Mouse (Mus musculus) heart, postnatal 25 days (tissue): ENCODE data around the gene Gm10518. TPM values are rescaled to one million over a fixed set of nuclear protein-coding genes. Genes with fewer than 3 reads are reported as not detected.
"Not testable (repeated sequence)": the region's sequence is repeated elsewhere in the genome, so short reads cannot be mapped to it uniquely, and the experiment has no call there.

Source experiments
- DNase-seq: peaks from one replicate; pipeline ENCODE4 v3.0.0; 2022; ENCODE audit warnings: low spot score
- intact Hi-C: fragments of 180-260 bp; cut with DNase I; formaldehyde crosslinking; loops from one replicate; pipeline ENCODE4 v1.15.1; 2025
- total RNA-seq, 2 experiments: library from RNA; stranded (reverse); gene quantifications; 2 replicates each; pipeline ENCODE4 v1.2.3; 2021

The Gm10518 gene
- total RNA-seq, result not detected

DNA sequence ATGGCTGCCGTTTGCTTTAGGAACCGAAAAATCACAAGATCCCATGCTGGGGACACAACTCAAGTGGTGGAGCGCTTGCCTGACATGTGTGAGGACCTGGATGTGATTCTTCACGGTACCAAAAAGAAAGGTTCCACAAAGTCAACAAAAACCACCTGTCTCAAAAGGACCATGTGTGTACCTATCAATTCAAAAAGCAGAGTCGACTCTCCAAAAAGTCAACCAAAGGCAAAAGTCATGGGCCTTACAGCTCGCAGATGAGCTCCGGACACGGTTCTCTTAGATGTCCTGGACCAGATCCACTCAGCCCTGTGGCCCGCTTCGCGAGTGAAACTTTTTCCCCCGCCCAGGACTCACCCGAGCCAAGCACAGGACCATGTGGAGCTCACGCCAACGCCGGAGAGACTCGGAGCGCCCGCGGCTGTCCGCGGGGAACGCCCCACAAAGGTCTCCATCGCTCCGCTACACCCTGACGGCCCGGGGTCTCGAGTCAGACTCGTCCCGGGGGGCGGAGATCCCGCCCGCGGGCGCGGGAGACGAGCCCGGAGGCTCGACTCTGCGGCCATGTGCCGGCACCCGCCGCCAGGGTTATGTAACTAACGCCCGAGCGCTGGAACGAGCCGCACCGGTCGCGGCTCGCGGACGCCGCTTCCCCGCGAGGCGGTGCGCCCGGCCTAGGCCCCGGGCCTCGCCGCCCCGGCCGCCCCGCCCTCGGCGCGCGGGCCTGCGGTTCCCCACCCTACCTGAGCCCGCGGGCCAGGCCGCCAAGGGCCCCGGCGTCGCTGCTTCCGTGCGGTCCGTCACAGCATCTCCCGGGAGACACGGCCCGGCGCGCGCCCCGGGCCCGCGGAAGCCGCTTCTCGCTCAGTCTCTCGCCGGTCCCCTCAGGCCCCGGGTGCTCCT lies at the start of gene Gm10518:
TSS of gene Gm10518 (plus strand) at position 767 of the 903 bp plus-strand sequence.
- intact Hi-C loops, result no loop called here
- DNase-seq, result peak; percentile 54

DNA sequence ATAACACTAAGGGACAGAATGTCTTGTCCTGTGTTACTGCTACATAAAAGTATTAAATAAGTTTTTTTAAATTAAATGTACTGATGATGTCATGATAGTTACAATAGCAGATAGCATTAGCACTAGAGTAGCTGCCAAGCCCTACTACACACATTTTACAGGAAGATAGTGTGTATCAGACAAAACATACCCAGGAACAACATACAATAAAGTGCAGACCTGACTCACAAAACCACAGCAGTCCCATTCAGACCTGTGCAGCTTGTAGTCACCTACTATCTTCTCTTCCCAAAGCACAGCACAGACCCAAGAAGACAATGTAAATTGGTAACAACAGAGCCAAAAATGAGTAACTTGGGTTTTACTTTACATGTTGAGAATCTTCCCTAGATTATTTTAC lies 46.7 kb upstream of the Gm10518 start:
- DNase-seq, result no peak
- intact Hi-C loops, result no loop called here

DNA sequence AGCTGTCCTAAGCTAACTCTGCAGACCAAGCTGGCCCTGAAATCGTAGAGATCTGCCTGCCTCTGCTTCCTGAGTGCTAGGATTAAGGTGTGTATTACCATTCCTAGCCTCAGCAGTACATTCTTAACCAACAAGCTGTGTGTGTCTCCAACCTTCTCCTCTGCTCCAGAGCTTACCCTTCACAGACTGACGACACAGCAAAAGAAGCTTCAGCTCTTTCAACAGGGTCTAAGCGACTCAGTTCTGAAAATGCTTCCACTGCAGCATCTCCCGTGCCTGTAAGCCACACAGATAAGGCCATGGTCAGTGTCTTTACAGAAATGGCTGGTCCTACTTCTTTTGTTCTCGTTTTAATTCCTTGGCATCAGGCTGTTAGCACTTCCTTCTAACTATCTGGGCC lies 43.1 kb upstream of the Gm10518 start:
- intact Hi-C loops, result loop anchor here (10.0 kb wide), 1 partner anchor 225 kb away; no protein-coding TSS in a partner anchor
- no peak for DNase-seq

DNA sequence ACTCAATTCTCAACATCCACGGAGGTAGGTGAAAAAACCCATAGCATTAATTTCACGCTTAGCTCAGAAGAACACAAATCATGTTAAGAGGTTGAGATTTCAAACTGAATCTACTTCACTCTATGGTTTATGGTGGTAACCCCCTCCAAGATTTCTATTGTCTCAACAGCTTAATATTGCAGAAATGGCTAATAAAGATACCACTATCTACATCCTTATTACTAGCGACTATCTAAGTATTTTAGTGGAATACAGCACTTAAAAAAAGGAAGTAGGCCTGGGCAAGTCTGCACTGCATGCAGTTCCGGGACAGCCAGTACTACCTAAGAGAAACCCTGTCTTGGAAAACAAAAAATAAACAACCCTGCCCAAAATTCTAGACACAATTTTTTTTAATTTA lies 42.6 kb upstream of the Gm10518 start:
- DNase-seq, result no peak
- intact Hi-C loops, result loop anchor here (10.0 kb wide), 1 partner anchor 226 kb away; no protein-coding TSS in a partner anchor

DNA sequence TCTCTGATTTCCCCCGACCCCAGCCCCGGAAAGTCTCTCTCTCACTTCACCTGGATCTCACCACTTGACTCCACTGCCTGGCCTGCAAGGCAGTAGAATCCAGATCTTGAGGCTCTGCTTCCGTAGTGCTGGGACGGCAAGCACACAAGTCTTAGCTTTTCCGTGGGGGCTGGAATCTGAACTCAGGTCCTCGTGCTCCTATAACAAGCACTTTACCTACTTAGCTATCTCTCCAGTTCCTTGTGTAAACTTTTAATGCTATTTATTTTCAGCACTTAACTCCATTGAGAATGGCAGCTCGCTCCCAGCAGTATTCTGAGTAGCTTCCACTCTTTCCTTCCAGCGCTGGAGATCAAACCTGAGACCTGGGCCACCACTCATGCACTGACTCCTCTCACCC lies 26.3 kb upstream of the Gm10518 start:
- DNase-seq, result no peak
- intact Hi-C loops, result no loop called here

DNA sequence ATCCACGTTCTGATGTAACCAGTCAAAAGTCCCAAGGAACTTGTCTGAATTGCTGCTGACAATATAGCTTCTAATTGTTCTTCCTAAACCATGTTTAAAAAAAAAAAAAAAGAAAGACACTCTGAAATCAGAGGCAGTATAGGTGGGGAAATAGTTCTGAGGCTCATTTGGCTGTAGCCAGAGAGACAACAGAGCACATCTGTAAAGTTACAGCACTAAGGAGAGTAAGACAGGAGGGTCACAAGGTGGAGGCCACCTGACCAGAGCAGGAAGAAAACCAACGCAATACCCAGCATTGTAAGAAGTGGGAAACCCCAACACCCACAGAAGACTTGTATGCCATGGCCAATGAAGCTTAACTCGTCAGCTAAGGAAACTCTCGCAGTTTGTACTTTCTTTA lies 19.1 kb upstream of the Gm10518 start:
- DNase-seq, result no peak
- intact Hi-C loops, result no loop called here

DNA sequence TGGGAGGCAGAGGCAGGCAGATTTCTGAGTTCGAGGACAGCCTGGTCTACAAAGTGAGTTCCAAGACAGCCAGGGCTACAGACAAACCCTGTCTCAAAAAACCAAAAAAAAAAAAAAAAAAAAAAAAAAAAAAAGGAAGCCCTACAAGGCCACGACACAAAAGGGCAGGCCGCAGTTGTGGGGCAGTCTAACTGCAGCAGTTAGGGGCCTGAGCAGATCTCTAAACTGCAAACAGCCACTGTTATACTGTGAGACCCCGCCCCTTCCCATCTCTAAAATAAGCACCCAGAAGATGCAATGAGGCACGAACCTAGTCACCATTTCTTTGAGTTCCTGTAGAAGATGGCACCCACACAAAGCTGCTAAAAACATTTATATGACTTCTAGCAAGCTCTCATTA lies 17.7 kb upstream of the Gm10518 start:
- no peak for DNase-seq
- intact Hi-C loops, result no loop called here

DNA sequence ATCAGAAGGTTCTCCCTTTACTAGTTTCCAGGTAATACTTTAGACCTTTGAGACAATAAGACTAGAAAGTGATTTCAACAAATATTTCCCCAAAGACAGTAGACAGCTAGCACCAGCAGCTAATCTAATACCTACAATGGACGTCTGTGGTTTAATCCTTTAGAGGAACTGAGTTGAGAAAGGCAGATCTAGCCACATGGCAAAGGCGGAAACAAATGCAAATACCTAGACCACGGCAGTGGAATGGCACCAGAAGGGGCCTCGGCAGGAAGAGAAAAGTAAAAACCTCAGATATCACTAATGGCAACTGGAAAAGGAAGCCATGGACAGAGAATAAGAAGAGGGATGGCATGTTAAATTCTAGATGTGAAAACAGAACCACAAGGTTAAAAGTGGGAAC lies 15.9 kb upstream of the Gm10518 start:
- intact Hi-C loops, result no loop called here
- DNase-seq, result no peak

DNA sequence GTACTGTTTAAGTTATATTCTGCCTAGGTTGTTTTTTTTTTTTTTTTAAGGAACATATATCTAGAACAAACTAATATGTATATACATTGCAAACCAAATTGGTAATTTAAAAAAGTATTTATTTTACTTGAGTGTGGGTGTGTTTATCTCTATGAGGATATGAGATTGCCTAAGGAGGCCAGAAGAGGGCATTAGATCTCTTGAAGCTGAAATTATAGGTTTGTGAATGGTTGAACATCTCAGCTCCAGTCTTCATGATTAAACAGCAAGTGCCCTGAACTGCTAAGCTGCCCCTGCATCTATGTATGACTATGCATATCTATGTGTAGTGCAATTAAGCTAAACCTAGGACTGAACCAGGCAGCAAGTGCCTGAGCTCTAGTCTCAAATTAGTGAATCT lies 4.4 kb upstream of the Gm10518 start:
- DNase-seq, result no peak

DNA sequence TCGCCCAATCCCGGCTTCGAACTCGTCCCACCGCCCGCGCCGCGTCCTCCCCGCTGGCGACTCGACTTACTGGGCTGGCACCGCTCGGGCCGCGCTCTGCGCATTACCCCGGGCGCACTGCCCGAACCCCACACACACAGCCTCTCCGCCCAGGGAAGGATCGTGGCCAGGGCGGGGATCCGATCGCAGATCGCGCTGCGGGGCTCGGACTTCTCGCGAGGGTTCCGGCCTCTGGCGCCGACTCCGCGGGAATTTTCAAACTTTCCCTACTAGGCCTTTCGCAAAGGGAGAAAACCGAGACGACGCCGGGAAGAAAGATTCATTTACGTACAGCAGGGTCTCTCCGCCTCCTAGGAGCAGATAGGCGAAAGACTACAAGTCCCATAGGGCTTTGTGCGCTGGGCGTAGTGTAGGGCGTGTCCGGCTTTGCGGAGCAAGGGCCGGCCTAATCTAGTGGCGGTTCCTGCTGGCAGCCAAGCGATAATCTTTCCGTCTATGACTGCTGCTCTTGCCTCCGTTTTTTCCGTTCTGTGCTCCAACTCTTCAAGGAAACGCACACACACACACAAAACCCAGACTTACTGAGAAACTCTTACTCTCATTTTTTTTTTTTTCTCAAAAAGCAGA lies 450 bp downstream of the Gm10518 start, which contains the start of gene Ahctf1:
TSS of gene Ahctf1 (minus strand) at position 168 of the 627 bp plus-strand sequence.
- intact Hi-C loops, result no loop called here
- peak; percentile 98 for DNase-seq

More for the DNA sequence above, 4.4 kb upstream of the Gm10518 start:
- intact Hi-C loops, result no loop called here

DNA sequence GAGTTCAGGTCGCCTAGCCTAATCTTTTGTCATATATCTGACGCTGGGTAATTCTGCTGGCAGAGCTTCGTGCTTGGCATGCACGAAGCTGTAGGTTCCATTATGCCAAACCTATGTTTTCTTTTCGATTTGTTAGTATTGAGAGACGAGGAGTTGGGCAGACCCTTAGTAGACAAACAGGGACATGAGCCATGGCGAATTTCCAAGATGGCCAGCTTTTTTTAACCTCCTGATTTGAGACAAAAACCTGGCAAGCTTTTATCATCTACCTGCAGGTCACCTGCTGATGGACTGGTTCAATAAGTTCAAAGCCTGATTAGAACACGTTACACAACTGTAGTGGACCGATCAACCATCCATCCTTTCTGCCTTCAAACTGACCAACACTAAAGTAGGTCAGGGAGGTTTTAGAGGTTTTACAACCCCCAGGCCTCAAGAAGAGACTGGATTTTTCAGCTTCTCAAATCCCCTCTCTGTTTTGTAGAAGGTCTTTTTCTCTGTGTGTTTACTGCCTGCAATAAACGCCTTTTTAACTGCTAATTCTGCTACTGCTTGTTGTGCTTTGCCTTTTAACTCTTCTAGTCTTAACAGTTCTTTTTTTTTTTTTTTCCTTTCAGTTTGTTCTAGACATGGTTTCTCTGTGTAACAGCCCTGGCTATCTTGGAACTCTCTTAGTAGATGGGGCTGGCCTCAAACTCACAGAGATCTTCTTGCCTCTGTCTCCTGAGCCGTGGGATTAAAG lies 1.1 kb downstream of the Gm10518 start:
- DNase-seq, result no peak
- intact Hi-C loops, result no loop called here

DNA sequence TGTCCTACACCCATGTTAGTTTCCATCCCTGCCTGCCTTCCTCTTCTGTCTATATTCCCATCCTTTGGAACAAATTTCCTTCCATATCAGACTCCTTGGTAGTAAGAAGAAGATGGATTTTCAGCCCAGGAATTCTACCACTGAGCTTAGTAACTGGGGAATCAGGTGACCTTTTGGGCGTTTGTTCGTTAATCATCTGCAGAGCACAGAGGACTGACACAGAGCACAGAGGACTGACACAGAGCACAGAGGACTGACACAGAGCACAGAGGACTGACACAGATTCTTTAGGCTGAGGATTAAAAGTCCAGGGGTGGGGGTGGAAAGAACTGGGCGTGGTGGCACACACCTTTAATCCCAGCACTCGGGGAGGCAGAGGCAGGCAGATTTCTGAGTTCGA lies 2.6 kb downstream of the Gm10518 start:
- DNase-seq, result no peak
- intact Hi-C loops, result no loop called here

DNA sequence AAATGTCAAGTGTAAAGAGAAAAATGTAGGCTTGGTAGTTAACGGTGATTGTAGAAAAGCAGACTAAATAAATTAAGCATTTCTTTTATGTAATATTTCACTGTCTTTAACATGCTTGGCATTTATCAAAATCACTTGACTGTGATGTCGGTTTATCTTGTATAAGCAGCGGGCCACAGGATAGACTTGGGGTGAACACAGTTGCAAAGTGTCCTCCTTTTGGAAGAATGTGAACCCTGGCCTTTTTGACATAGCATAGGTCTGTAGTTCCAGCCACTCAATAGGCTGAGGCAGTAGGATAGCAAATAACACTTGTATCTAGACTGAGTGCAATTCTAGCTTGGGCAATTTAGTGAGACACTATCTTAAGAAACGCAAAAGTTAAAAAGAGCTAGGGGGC lies 4.3 kb downstream of the Gm10518 start:
- intact Hi-C loops, result no loop called here
- DNase-seq, result no peak

DNA sequence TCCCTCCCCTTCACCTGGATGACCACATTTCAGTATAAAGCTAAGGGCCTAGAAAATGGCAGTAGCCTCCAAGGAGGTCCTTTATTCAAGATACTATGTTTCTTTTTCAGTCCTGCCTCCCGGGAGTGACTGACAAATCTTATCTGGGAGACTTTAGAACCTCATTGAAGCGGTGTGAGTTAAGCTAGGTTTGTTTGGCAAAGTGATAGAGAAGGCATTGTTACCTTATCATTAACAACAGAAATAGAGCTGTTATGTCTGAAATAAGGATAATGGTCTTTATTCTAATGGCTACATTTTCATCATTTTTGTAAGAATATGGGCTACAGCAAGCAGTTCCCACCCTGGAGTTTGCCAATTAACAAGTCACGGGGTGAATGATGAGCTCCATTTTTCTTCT lies 5.1 kb downstream of the Gm10518 start:
- no peak for DNase-seq

DNA sequence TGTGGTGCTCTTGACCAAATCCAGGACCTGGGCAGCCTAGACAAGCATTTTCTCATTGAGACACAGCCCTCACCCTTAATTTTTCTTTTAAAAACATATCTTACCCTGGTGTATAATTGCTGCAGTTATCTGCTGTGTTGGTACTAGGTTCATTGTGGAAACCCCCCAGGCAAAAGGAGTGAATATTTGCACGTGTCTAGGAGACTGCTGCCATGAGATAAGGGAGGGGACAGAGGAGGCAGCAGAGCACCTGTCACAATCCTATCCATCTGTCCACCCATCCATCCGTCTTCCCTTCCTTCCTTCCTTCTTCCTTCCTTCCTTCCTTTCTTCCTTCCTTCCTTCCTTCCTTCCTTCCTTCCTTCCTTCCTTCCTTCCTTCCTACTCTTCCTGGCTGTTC lies 10.2 kb downstream of the Gm10518 start:
- no peak for DNase-seq
- intact Hi-C loops, result no loop called here

More for the DNA sequence above, 5.1 kb downstream of the Gm10518 start:
- intact Hi-C loops, result loop anchor here (2.0 kb wide), 1 partner anchor 35 kb away; no protein-coding TSS in a partner anchor

DNA sequence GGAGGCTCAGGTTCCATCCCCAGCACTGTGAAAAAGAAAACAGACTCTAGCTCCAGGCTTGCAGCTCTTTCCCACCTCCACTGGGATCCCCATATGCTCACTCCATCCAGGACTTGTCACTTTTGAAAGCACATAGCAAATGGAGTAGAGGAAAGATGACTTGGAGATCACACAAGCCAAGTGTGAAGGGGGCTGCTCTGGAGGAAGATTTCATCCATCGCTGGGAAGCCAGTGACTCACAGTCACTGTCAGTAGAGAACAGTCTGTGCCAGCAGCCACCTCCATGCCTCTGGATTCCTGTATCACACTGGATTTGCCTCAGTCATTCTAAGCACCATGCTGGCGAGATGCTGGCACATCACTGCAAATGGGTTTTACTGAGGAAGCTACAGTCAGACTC lies 11.4 kb downstream of the Gm10518 start:
- intact Hi-C loops, result no loop called here
- DNase-seq, result no peak

DNA sequence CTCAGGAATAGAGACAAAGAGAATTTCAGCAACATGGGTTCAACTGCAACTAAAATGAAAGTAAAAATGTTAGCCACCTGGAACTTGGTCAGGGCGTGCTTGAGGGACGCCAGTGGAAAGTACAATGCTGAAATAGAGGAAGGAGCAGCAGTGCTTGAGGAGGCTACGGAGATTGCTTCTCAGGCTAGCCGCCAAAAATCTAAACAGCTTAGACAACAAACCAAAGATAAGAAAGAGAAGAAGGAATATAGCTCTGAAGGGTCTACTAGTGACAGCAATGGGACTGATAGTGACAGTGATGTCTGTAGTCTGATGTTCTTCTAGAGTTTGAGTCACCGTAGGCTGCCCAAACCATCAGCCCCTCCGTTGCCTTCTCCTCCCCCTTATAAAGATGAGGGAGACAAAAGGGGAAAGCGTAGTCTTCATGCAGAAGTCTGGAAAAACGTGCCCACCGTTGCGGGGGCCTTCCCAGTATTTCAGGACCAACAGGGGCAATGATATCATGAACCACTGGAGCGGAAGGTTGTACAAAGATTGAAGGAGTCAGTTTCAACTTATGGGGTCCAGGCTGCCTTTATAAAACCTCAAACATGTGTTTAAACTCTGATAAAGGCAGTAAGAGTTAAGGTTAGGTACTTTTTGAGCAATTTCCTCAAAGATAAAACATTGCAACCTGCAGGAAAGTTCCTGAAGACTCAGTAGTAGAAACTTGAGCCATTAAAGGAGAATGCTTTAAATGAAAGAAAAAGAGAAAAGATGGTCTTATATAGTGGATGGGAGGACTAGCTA lies 15.5 kb downstream of the Gm10518 start:
- intact Hi-C loops, result not testable (repeated sequence)

DNA sequence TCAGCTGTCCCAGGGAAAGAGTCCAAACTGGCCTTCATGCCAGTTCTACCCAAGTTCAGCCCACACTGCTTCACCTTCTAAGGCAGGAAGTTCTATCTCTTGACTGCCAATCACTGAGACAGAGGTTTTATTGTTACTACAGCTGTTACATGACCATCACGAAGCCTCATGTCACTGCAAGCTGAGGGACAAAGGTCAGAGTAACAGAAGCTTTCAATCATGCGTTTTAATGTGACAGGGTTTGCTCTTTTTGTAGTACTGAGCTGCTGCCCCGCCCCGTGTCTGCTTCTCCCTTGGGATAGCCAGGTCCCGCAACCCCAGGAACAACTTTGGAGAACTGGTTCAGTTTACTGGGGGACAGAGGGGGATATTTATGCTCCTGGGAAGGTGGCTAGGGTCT lies 21.4 kb downstream of the Gm10518 start:
- no peak for DNase-seq
- intact Hi-C loops, result no loop called here

More for the DNA sequence above, 15.5 kb downstream of the Gm10518 start:
- not testable (repeated sequence) for DNase-seq

DNA sequence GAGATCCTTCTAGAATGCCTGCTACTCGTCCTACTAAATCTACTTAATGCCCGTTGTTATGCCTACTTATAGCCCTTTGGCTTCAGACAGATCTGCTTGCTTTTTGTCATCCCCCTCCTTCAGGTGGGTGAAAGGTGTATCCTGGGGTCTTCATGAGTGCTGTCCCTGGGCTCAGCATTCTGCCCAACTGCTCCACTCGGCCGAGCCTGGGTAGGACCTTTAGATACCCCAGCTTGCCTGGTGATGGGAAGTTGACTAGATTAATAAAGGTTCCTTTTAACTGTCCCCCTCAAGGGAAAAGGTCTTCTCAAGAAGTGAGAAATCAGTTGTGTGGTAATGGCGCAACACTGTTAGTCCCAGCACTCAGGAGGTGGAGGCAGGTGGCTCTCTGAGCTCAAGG lies 24.9 kb downstream of the Gm10518 start:
- intact Hi-C loops, result no loop called here
- no peak for DNase-seq

DNA sequence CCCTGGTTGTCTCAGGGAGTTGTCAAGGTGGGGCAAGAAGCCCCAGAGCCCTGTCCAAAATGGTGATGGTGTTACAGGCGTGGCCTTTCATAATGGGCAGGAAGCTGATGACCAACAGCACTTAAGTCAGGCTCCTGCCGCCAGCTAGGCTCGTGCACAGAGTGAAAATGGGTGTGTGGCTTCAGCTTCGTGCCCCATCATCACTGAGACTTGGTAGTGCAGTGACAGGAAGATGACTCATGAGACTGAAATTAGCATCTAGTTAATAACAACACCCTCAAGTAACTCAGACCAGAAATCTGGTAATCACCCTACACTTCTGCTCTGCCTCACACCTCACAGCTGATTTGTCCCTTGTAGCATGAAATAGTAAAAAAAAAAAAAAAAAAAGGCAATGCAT lies 25.7 kb downstream of the Gm10518 start:
- intact Hi-C loops, result no loop called here
- no peak for DNase-seq
